Mouse (Mus musculus): ENCODE results near the gene Zc3h12a. TPM values are rescaled to one million over a fixed set of nuclear protein-coding genes. Genes with fewer than 3 reads are reported as not detected.

Gene Zc3h12a
- 148 TPM for total RNA-seq (2023)

GRCm38 (mm10) chr4:125127305-125128084, at the start of gene Zc3h12a:
Zc3h12a (minus strand) TSS chr4:125127840.

GRCm38 (mm10) chr4:125084403-125085345, 43.0 kb downstream of the Zc3h12a start, which contains the start of gene Meaf6:
Meaf6 (plus strand) TSS chr4:125085134.

Other genes starting within 250 kb of the Zc3h12a start
- gene Epha10, start 246.9 kb downstream of the Zc3h12a start, total RNA-seq (2023), result not detected
- gene 9930104L06Rik, start 190.8 kb downstream of the Zc3h12a start, total RNA-seq (2023), result 23.6 TPM
- 4.0 TPM for gene Cdca8, start 188.5 kb downstream of the Zc3h12a start, total RNA-seq (2023)
- gene Rspo1, start 141.4 kb downstream of the Zc3h12a start, total RNA-seq (2023), result not detected
- gene Gnl2, start 111.3 kb downstream of the Zc3h12a start, total RNA-seq (2023), result 79.2 TPM
- not detected for gene Dnali1, start 62.1 kb downstream of the Zc3h12a start, total RNA-seq (2023)
- gene Snip1, start 61.2 kb downstream of the Zc3h12a start, total RNA-seq (2023), result 44.9 TPM
- gene Meaf6, start 42.7 kb downstream of the Zc3h12a start, total RNA-seq (2023), result 45.7 TPM

Data from CD8-positive naive resting alpha-beta T cell, adult 57 days (primary cell).